In the genomic region with DNA sequence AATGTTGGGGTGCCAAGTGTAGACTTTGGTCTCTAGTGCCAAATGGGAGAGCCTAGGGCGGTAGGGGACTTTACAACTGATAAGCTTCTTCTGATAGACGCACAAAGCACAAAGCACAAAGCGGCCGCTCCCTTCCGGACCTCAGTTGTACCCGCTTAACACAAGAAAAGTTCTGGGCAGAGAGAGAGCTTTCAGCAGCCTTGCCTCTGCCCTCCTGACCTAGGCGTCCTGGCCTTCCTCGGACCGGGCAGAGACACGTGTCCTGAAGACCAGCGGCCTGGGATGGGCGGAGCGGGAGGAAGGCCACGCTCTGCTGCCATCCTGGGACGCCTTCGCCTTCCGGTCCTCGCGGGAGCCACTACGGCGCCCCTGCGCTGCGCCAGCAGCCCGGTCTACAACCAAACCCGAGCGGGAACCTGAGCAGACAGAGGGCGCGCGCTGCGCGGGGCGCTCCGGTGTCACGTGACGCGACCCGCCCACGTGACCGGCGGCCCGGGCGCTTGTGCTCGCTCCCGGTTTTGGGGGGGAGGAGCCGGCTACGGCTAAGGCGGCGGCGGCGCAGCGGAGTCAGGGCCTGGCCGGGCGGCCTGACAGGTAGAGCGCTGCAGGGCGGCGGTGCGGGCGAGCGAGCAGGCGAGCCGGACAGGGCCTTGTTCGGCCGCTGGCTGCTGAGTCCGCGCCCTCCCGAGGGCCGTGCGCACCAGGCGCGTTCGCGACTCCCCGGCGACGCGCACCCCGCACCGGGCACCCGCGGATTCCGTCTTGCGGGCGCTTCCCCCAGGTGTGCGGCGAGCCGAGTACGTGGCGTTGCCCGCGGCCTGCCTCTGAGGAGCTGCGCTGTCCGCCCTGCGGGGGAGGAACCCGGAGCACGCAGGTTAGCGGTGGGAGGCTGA, we compare ENCODE assay signal across 8 mouse cellular contexts. TPM values are rescaled to one million over a fixed set of nuclear protein-coding genes. Genes with fewer than 3 reads are reported as not detected.
A peak's percentile ranks its signal among the peaks of the same experiment; 100 is the strongest.
DNase-seq lines count a peak whose midpoint lies in the region; ATAC-seq lines count a peak whose summit lies in the region.

Gene Rcbtb1, plus strand, starts transcription at position 499 of the 893 bp plus-strand sequence.

- intact Hi-C loops in gastrocnemius, postnatal 14 days (cut with DNase I; ENCODE audit: low total_unique reads): no loop called here
- intact Hi-C loops in left cerebral cortex, postnatal 10 days (cut with DNase I): no loop called here

- DNase-seq in adrenal gland, adult (ENCODE audit: inconsistent age in 2 of 2, low spot score in 1 of 2): peak; percentile 96 to 98
- peak; percentile 96 for DNase-seq in embryo, embryonic 10.5 days (ENCODE audit: low spot score)
- peak; percentile 91 for DNase-seq in gastrocnemius, postnatal 14 days
- peak; percentile 86 to 94 for DNase-seq in left cerebral cortex, postnatal 10 days (ENCODE audit: extremely low spot score in 1 of 2, low spot score in 2 of 2)
- peak; percentile 93 for DNase-seq in right cerebral cortex, postnatal 25 days
- peak; percentile 87 to 88 for DNase-seq in urinary bladder, postnatal 4 days (ENCODE audit: low spot score in 2 of 2)

- peak; percentile 77 for ATAC-seq in inflammation-experienced regulatory T-cells, adult 6 months
- peak; percentile 88 for ATAC-seq in megakaryocyte-erythroid progenitor cell, adult 5-6 weeks (replicated peaks; ENCODE audit: low FRiP score, low TSS enrichment, poor library complexity, severe bottlenecking)

RNA-seq across cellular contexts. Expression of gene Rcbtb1, which starts in this region (rescaled TPM):
- 10 to 100 TPM; 10.5 to 11.5 TPM for total RNA-seq in gastrocnemius, postnatal 14 days (2021)
- polyA plus RNA-seq in inflammation-experienced regulatory T-cells, adult 6 months (2017; shearing (Covaris generic)): 10 to 100 TPM; 17.5 to 25.0 (median 24.1) TPM
- 10 to 100 TPM; 23.2 to 26.2 TPM for total RNA-seq in left cerebral cortex, postnatal 10 days (2021)
- 25.5 and 28.7 TPM in 2 replicates for total RNA-seq in megakaryocyte-erythroid progenitor cell, adult 5-6 weeks (2014; fragmentation: Nextera tagmentation)
- 10.7 and 14.0 TPM in 2 replicates for total RNA-seq in megakaryocyte-erythroid progenitor cell, adult 5-6 weeks (2017)

Comparison
In these comparisons a context has a peak if more than half of its experiments do, and no peak if none do; other contexts are left out.
1. Peak in every context shown above with its lines: DNase-seq and ATAC-seq.